Mouse (Mus musculus): ENCODE results near the gene Lbr.

- no peak for TF ChIP-seq EP300 (IDR thresholded peaks at IDR 0.05; ENCODE audit: low read depth)
- no peak for TF ChIP-seq CTCF (IDR thresholded peaks at IDR 0.05; ENCODE audit: low read depth)
Observed at GRCm38 (mm10) chr1:181889670-181890069, 46.8 kb upstream of the Lbr start.
